Mouse (Mus musculus): ENCODE measurements around the gene Clec2i. TPM values are rescaled to one million over a fixed set of nuclear protein-coding genes. Genes with fewer than 3 reads are reported as not detected.
"Not testable (repeated sequence)": the region's sequence is repeated elsewhere in the genome, so short reads cannot be mapped to it uniquely, and the experiment has no call there.

The Clec2i gene
- polyA plus RNA-seq, 2 experiments = 0.14 to 0.16 TPM

- no peak for ATAC-seq (ENCODE audit: low FRiP score, low read depth)
- Histone ChIP-seq H3K36me3 (ENCODE audit: control insufficient read depth, insufficient read depth, low read length) (no peaks in the 10 kb centered on the region), H3K4me2 (replicated peaks; ENCODE audit: low read depth, low read length, severe bottlenecking) (no peak overlapping the region), H3K4me3 (replicated peaks; ENCODE audit: low read length) (no peak overlapping the region), H3K27me3 (ENCODE audit: control insufficient read depth, insufficient read depth, low read length) (no peaks in the 10 kb centered on the region), H3K9me3 (ENCODE audit: control insufficient read depth, low read length) (no peaks in the 10 kb centered on the region), H3K27ac (replicated peaks; ENCODE audit: low read depth, low read length) (no peak overlapping the region), H3K4me1 (ENCODE audit: control insufficient read depth, insufficient read depth, low read length) (no peaks in the 10 kb centered on the region), H3K9ac (ENCODE audit: low read depth, low read length, severe bottlenecking) (no peak overlapping the region)
- no peak for DNase-seq (ENCODE audit: low spot score)
- TF ChIP-seq POLR2A (IDR thresholded peaks at IDR 0.05; ENCODE audit: borderline replicate concordance, extremely low read depth, insufficient read depth, insufficient read length) = no peak
- 71% methylated on average over 5 of the region's 5 CpGs for WGBS
Observed at GRCm38 (mm10) chr6:128888834-128889233, 1.4 kb downstream of the Clec2i start.

- no peaks in the 10 kb centered on the region for H3K27me3 ChIP-seq (ENCODE audit: control insufficient read depth, insufficient read depth, low read length)
- no peak for ATAC-seq (ENCODE audit: low FRiP score, low read depth)
- 66% methylated on average over 2 of the region's 2 CpGs for WGBS
- no peak for TF ChIP-seq POLR2A (IDR thresholded peaks at IDR 0.05; ENCODE audit: borderline replicate concordance, extremely low read depth, insufficient read depth, insufficient read length)
- no peak within 1 kb of the TSS for H3K27ac ChIP-seq (replicated peaks; ENCODE audit: low read depth, low read length)
- H3K9ac ChIP-seq (ENCODE audit: low read depth, low read length, severe bottlenecking) = no peak within 1 kb of the TSS
- no peak within 1 kb of the TSS for H3K4me3 ChIP-seq (replicated peaks; ENCODE audit: low read length)
- no peaks in the 10 kb centered on the region for H3K36me3 ChIP-seq (ENCODE audit: control insufficient read depth, insufficient read depth, low read length)
- no peaks in the 10 kb centered on the region for H3K4me1 ChIP-seq (ENCODE audit: control insufficient read depth, insufficient read depth, low read length)
- DNase-seq (ENCODE audit: low spot score) = no peak
- H3K4me2 ChIP-seq (replicated peaks; ENCODE audit: low read depth, low read length, severe bottlenecking) = no peak within 1 kb of the TSS
- no peaks in the 10 kb centered on the region for H3K9me3 ChIP-seq (ENCODE audit: control insufficient read depth, low read length)
Observed at GRCm38 (mm10) chr6:128890948-128891355, 3.6 kb downstream of the Clec2i start, which contains the start of gene BC035044. Gene BC035044, minus strand, starts transcription at chr6:128891126.

- H3K9ac ChIP-seq (ENCODE audit: low read depth, low read length, severe bottlenecking) = no peak overlapping the region
- no peak overlapping the region for H3K4me3 ChIP-seq (replicated peaks; ENCODE audit: low read length)
- no peak for ATAC-seq (ENCODE audit: low FRiP score, low read depth)
- H3K4me1 ChIP-seq (ENCODE audit: control insufficient read depth, insufficient read depth, low read length) = no peaks in the 10 kb centered on the region
- no peak overlapping the region for H3K27ac ChIP-seq (replicated peaks; ENCODE audit: low read depth, low read length)
- 82% methylated on average over 3 of the region's 3 CpGs for WGBS
- no peaks in the 10 kb centered on the region for H3K27me3 ChIP-seq (ENCODE audit: control insufficient read depth, insufficient read depth, low read length)
- no peaks in the 10 kb centered on the region for H3K9me3 ChIP-seq (ENCODE audit: control insufficient read depth, low read length)
- H3K4me2 ChIP-seq (replicated peaks; ENCODE audit: low read depth, low read length, severe bottlenecking) = no peak overlapping the region
- TF ChIP-seq POLR2A (IDR thresholded peaks at IDR 0.05; ENCODE audit: borderline replicate concordance, extremely low read depth, insufficient read depth, insufficient read length) = no peak
- no peaks in the 10 kb centered on the region for H3K36me3 ChIP-seq (ENCODE audit: control insufficient read depth, insufficient read depth, low read length)
- no peak for DNase-seq (ENCODE audit: low spot score)
Observed at GRCm38 (mm10) chr6:128895404-128896001, 8.1 kb downstream of the Clec2i start.

GRCm38 (mm10) chr6:128900044-128900443, 12.7 kb downstream of the Clec2i start:
- no peak for TF ChIP-seq POLR2A (IDR thresholded peaks at IDR 0.05; ENCODE audit: borderline replicate concordance, extremely low read depth, insufficient read depth, insufficient read length)
- no peaks in the 10 kb centered on the region for H3K36me3 ChIP-seq (ENCODE audit: control insufficient read depth, insufficient read depth, low read length)
- ATAC-seq (ENCODE audit: low FRiP score, low read depth) (no peak), DNase-seq (ENCODE audit: low spot score) (no peak)
- no peak overlapping the region for H3K4me2 ChIP-seq (replicated peaks; ENCODE audit: low read depth, low read length, severe bottlenecking)
- H3K9me3 ChIP-seq (ENCODE audit: control insufficient read depth, low read length) = no peaks in the 10 kb centered on the region
- no peaks in the 10 kb centered on the region for H3K4me1 ChIP-seq (ENCODE audit: control insufficient read depth, insufficient read depth, low read length)
- 87% methylated on average over 2 of the region's 2 CpGs for WGBS
- H3K4me3 ChIP-seq (replicated peaks; ENCODE audit: low read length) = no peak overlapping the region
- no peaks in the 10 kb centered on the region for H3K27me3 ChIP-seq (ENCODE audit: control insufficient read depth, insufficient read depth, low read length)
- H3K9ac ChIP-seq (ENCODE audit: low read depth, low read length, severe bottlenecking) = no peak overlapping the region
- H3K27ac ChIP-seq (replicated peaks; ENCODE audit: low read depth, low read length) = no peak overlapping the region

- not testable (repeated sequence) for H3K4me3 ChIP-seq (replicated peaks; ENCODE audit: low read length); H3K4me1 ChIP-seq (ENCODE audit: control insufficient read depth, insufficient read depth, low read length); H3K27ac ChIP-seq (replicated peaks; ENCODE audit: low read depth, low read length); DNase-seq (ENCODE audit: low spot score); H3K4me2 ChIP-seq (replicated peaks; ENCODE audit: low read depth, low read length, severe bottlenecking); H3K9me3 ChIP-seq (ENCODE audit: control insufficient read depth, low read length); ATAC-seq (ENCODE audit: low FRiP score, low read depth); H3K27me3 ChIP-seq (ENCODE audit: control insufficient read depth, insufficient read depth, low read length); H3K36me3 ChIP-seq (ENCODE audit: control insufficient read depth, insufficient read depth, low read length); H3K9ac ChIP-seq (ENCODE audit: low read depth, low read length, severe bottlenecking)
- WGBS = 88% methylated on average over 6 of the region's 6 CpGs
Observed at GRCm38 (mm10) chr6:128900796-128901552, 13.6 kb downstream of the Clec2i start.
